Mouse (Mus musculus): ENCODE measurements at regions not wholly inside any gene's neighbourhood (a gene's known extent, or its start where the extent isn't known, plus 50 kb on each side); places are given as distances from the start of the nearest gene placed in this dataset.

DNA sequence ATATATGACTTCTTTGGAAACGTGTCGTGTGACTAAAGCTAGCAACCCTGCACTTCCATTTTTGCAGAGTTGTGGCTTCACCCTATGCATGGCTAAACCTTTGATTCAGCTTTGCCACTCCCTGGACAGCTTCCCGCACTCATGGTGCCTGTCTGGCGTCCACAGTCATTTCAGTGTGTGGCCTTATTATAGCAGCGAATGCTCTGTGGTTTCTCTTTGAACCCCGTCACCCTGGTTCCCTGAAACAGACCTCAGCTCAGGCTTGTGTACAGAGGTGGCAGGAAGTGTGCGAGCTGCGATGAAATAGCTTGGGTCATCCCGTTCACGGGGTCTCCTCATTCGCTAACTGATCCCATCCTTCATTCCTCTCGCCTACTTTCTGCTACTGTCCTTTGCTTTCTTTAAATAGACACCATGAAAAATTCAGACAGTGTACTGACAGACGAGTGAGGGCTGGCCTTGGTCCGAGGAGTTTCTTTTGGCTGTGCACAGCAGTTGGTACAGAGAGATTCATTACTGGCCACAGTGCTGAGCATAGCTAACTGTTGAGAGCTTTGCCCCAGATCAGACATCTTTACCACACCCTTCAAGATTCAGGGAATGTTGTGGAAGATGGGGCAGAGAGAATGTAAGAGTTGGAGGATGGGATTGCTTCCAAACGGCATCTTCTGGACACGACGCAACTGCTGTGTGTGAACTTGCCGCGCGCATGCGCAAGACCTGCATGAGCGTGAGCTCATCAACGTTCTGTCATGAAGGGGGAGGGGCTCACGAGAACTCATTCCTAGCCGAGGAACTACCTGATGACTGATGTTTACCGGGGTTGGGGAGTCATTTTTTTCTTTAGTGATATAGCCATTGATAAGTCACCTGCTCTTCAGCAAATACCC, 77.5 kb upstream of the Stt3b start:
- no peaks in the 10 kb centered on the region for H3K9me3 ChIP-seq
- TF ChIP-seq FLI1 (IDR thresholded peaks at IDR 0.05; ENCODE audit: low read length) (no peak), GATA1 (IDR thresholded peaks at IDR 0.05; ENCODE audit: borderline replicate concordance, low read length) (no peak)
- peaks cover 11% of the 10 kb centered on the region for H3K27me3 ChIP-seq (replicated peaks)
- no peaks in the 10 kb centered on the region for H3K36me3 ChIP-seq (replicated peaks; ENCODE audit: low read length)
- peak overlapping the region; percentile 81 for H3K4me3 ChIP-seq (replicated peaks)
- H3K4me1 ChIP-seq = peaks cover 81% of the 10 kb centered on the region

DNA sequence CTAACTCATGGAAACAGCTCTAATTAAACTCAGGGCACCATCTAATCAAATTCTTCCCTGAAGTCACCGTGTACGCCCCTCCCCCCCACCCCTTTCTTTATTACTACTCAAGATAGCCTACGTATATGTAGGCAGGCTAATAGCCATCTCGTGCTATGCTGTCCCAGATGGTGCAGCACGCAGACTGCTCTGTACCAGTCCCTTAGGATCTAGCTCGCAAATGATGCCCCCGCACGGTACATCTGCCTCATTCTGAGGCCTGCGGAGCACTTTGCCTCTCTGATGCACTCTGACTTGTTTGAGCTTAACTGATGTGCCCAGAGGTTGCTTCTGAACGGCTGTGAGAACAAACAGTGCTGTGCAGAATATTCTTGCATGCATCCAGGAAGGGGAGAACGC, 78.1 kb upstream of the Stt3b start:
- no peaks in the 10 kb centered on the region for H3K9me3 ChIP-seq
- H3K4me1 ChIP-seq = peaks cover 83% of the 10 kb centered on the region
- TF ChIP-seq GATA1 (IDR thresholded peaks at IDR 0.05; ENCODE audit: borderline replicate concordance, low read length) = no peak
- TF ChIP-seq FLI1 (IDR thresholded peaks at IDR 0.05; ENCODE audit: low read length) = no peak
- H3K4me3 ChIP-seq (replicated peaks) = peak overlapping the region; percentile 10
- H3K27me3 ChIP-seq (replicated peaks) = peaks cover 11% of the 10 kb centered on the region
- no peaks in the 10 kb centered on the region for H3K36me3 ChIP-seq (replicated peaks; ENCODE audit: low read length)

GRCm38 (mm10) chr9:115389082-115389481, 78.9 kb upstream of the Stt3b start:
- TF ChIP-seq GATA1 (IDR thresholded peaks at IDR 0.05; ENCODE audit: borderline replicate concordance, low read length) (no peak), FLI1 (IDR thresholded peaks at IDR 0.05; ENCODE audit: low read length) (no peak)
- H3K9me3 ChIP-seq = no peaks in the 10 kb centered on the region

GRCm38 (mm10) chr9:115390880-115391281, 80.7 kb upstream of the Stt3b start:
- Histone ChIP-seq H3K36me3 (replicated peaks; ENCODE audit: low read length) (no peaks in the 10 kb centered on the region), H3K9me3 (no peaks in the 10 kb centered on the region), H3K27me3 (replicated peaks) (peaks cover 17% of the 10 kb centered on the region), H3K4me1 (peaks cover 70% of the 10 kb centered on the region), H3K4me3 (replicated peaks) (peak overlapping the region; percentile 83)
- no peak for TF ChIP-seq FLI1 (IDR thresholded peaks at IDR 0.05; ENCODE audit: low read length)
- TF ChIP-seq GATA1 (IDR thresholded peaks at IDR 0.05; ENCODE audit: borderline replicate concordance, low read length) = no peak

More at GRCm38 (mm10) chr9:115389082-115389481, 78.9 kb upstream of the Stt3b start:
- no peak overlapping the region for H3K4me3 ChIP-seq (replicated peaks)
- H3K27me3 ChIP-seq (replicated peaks) = peaks cover 11% of the 10 kb centered on the region
- H3K36me3 ChIP-seq (replicated peaks; ENCODE audit: low read length) = no peaks in the 10 kb centered on the region
- H3K4me1 ChIP-seq = peaks cover 80% of the 10 kb centered on the region

- Histone ChIP-seq H3K4me1 (peaks cover 28% of the 10 kb centered on the region), H3K27me3 (replicated peaks) (peaks cover 20% of the 10 kb centered on the region), H3K9me3 (peaks cover 15% of the 10 kb centered on the region), H3K4me3 (replicated peaks) (no peak overlapping the region), H3K36me3 (replicated peaks; ENCODE audit: low read length) (no peaks in the 10 kb centered on the region)
- TF ChIP-seq GATA1 (IDR thresholded peaks at IDR 0.05; ENCODE audit: borderline replicate concordance, low read length) = no peak
- TF ChIP-seq FLI1 (IDR thresholded peaks at IDR 0.05; ENCODE audit: low read length) = no peak
Observed at GRCm38 (mm10) chr9:115395511-115395910, 85.3 kb upstream of the Stt3b start.

DNA sequence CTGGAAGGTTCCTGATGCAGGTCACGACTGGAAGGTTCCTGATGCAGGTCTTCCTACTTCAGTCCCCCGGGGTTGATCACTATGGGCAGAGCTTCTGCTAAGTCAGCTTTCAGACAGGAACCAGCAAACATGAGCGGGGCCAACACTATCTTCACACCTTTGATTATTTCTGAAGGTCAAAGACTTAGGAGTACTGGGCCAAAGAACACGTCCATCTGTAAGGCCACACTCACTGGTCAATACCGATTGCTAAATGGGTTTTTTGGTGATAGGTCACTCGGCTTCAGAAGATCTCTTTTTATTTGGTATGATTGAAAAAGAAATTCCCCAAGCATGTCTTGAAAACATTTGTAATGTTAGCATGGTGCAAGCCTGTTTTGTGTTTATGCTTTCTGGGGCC, 90.2 kb upstream of the Stt3b start:
- Histone ChIP-seq H3K9me3 (peaks cover 26% of the 10 kb centered on the region), H3K4me1 (peaks cover 3% of the 10 kb centered on the region; the same call in 1 of the 2 replicates), H3K36me3 (replicated peaks; ENCODE audit: low read length) (no peaks in the 10 kb centered on the region), H3K27me3 (replicated peaks) (peaks cover 11% of the 10 kb centered on the region), H3K4me3 (replicated peaks) (no peak overlapping the region)
- TF ChIP-seq FLI1 (IDR thresholded peaks at IDR 0.05; ENCODE audit: low read length) = no peak
- TF ChIP-seq GATA1 (IDR thresholded peaks at IDR 0.05; ENCODE audit: borderline replicate concordance, low read length) = no peak

DNA sequence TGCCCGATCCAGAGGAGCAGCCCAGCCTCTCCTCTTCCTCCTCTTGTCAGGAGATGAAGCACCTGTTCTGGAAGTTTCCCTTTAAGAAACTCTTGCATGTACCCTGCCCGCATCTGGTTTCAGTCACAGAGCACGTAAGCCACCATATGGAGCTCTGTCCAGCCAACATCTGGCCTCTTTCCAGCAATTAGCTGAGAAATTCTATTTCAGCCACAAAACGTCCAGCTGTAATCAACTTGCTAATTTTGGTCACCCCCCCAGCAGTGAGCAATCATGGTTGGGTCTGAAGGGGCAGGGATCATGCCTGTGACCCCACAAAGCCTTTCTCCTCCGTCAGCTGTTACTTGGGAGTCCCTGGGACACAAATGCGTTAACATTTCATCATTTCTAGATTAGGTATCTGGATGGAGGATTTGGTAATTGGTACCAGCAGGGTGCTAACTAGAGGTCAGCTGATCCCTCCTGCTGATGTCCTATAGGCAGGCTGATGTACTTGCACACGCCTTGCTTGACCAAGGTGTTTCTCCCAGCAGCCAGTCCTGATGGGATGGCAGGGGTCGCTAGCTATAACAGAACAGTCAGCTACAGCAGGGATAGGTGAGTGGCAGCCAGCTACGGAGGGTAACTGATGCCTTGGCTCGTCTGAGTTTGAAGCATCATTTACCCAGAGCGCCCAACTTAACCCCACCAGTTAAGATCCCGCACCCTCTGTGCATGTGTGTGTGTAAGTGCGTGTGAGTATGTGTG, 91.4 kb upstream of the Stt3b start:
- no peak overlapping the region for H3K4me3 ChIP-seq (replicated peaks)
- no peaks in the 10 kb centered on the region for H3K36me3 ChIP-seq (replicated peaks; ENCODE audit: low read length)
- TF ChIP-seq GATA1 (IDR thresholded peaks at IDR 0.05; ENCODE audit: borderline replicate concordance, low read length) (no peak), FLI1 (IDR thresholded peaks at IDR 0.05; ENCODE audit: low read length) (no peak)

GRCm38 (mm10) chr9:115402661-115403060, 92.4 kb upstream of the Stt3b start:
- H3K9me3 ChIP-seq = peaks cover 19% of the 10 kb centered on the region
- H3K27me3 ChIP-seq (replicated peaks) = peaks cover 8% of the 10 kb centered on the region
- H3K4me1 ChIP-seq = no peaks in the 10 kb centered on the region
- H3K4me3 ChIP-seq (replicated peaks) = no peak overlapping the region
- no peaks in the 10 kb centered on the region for H3K36me3 ChIP-seq (replicated peaks; ENCODE audit: low read length)
- no peak for TF ChIP-seq GATA1 (IDR thresholded peaks at IDR 0.05; ENCODE audit: borderline replicate concordance, low read length)
- TF ChIP-seq FLI1 (IDR thresholded peaks at IDR 0.05; ENCODE audit: low read length) = no peak

More for the DNA sequence above, 91.4 kb upstream of the Stt3b start:
- H3K27me3 ChIP-seq (replicated peaks) = peaks cover 11% of the 10 kb centered on the region
- H3K4me1 ChIP-seq = no peaks in the 10 kb centered on the region
- peaks cover 26% of the 10 kb centered on the region for H3K9me3 ChIP-seq

- TF ChIP-seq GATA1 (IDR thresholded peaks at IDR 0.05; ENCODE audit: borderline replicate concordance, low read length) = no peak
- TF ChIP-seq FLI1 (IDR thresholded peaks at IDR 0.05; ENCODE audit: low read length) = no peak
- H3K36me3 ChIP-seq (replicated peaks; ENCODE audit: low read length) = no peaks in the 10 kb centered on the region
- H3K9me3 ChIP-seq = peaks cover 12% of the 10 kb centered on the region
- peaks cover 8% of the 10 kb centered on the region for H3K27me3 ChIP-seq (replicated peaks)
- H3K4me3 ChIP-seq (replicated peaks) = no peak overlapping the region
- peaks cover 6% of the 10 kb centered on the region for H3K4me1 ChIP-seq
Observed at GRCm38 (mm10) chr9:115403354-115403968, 93.2 kb upstream of the Stt3b start.
